Mouse (Mus musculus): ENCODE results near the gene Unc45a. TPM values are rescaled to one million over a fixed set of nuclear protein-coding genes. Genes with fewer than 3 reads are reported as not detected.
"Not testable (repeated sequence)": the region's sequence is repeated elsewhere in the genome, so short reads cannot be mapped to it uniquely, and the experiment has no call there.

Gene Unc45a
- total RNA-seq, 2 experiments from 2014 or later = 8.1 to 20.2 TPM

DNA sequence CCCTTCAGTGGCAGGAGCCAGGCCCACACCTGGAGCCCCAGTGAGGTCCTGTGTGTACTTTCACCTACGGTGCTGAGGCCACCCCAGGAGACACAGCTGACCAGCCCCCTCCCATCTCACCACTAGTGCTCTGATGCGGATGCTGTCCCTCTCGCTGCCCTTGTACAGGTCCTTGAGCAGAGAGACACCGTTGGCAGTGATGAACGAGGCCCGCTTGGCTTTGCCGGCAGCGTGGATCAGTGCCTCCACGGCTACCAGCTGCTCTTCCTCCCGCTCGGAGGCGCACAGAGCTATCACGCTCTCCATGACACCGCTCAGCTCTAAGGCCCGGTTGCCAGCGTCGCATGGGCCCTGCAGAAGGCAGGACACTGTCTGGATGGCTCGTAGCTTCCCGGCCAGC lies 9.4 kb downstream of the Unc45a start:
- no peak for ATAC-seq (replicated peaks; ENCODE audit: poor library complexity, severe bottlenecking)

GRCm38 (mm10) chr7:80330278-80330677 lies 10.5 kb downstream of the Unc45a start:
- no peak for ATAC-seq (replicated peaks; ENCODE audit: poor library complexity, severe bottlenecking)

- no peak for ATAC-seq (replicated peaks; ENCODE audit: poor library complexity, severe bottlenecking)
These were observed 14.7 kb downstream of the Unc45a start for GRCm38 (mm10) chr7:80326076-80326475.

DNA sequence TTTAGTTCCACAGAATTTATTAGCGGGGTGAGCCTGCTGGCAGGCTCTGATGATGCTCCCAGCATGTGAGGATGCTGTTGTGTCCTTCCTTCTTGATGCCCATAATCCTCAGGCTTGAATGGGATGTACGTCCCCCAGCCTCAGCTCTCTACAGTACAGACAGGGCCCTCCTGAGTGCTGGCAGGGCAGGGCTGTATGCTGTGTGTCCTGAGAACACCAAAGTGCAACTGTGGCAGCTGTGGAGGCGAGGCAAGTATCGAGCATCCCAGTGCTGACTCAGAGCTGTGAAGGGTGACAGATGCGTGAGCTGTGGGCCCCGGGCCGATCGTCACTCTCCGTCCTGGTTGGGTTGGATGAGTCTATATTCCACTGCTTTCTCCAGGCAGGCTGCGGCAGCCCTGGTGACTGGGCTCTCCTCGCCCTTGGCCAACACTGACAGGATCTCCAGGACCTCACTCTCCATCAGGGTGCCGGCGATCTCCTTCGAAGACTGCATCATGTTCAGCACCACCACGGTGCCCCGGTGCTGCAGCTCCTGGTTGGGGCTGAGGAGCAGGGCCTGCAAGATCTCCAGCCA lies 15.4 kb downstream of the Unc45a start:
- ATAC-seq (replicated peaks; ENCODE audit: poor library complexity, severe bottlenecking) = no peak

- not testable (repeated sequence) for ATAC-seq (replicated peaks; ENCODE audit: poor library complexity, severe bottlenecking)
These were observed 16.0 kb downstream of the Unc45a start for GRCm38 (mm10) chr7:80324816-80325119.

- ATAC-seq (replicated peaks; ENCODE audit: poor library complexity, severe bottlenecking) = peak; percentile 96
These were observed 16.6 kb downstream of the Unc45a start, which contains the start of gene Rccd1 for GRCm38 (mm10) chr7:80324043-80324815. Rccd1 (minus strand) TSS chr7:80324454.

DNA sequence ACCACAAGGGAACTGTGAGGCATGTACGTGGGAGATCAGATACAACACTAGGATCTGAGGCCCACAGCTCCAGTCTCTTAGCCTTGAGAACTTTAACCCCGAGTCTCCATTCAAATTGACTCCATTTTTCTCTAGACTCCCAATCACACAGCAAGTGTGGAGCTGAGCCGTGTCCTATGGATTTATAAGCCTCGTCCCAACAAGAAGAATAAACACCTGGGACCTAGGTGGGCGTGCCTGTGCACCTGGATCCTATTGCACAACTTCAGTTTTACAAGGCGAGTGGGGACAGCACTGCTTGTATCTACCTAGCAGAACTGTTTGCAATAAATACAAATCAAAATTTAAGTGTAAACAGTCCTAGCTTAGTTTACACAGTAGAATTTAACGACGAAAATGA lies 17.5 kb downstream of the Unc45a start:
- no peak for ATAC-seq (replicated peaks; ENCODE audit: poor library complexity, severe bottlenecking)

GRCm38 (mm10) chr7:80319846-80320496 lies 20.8 kb downstream of the Unc45a start:
- no peak for ATAC-seq (replicated peaks; ENCODE audit: poor library complexity, severe bottlenecking)

- ATAC-seq (replicated peaks; ENCODE audit: poor library complexity, severe bottlenecking) = no peak
These were observed 22.1 kb downstream of the Unc45a start for GRCm38 (mm10) chr7:80318670-80319069.

DNA sequence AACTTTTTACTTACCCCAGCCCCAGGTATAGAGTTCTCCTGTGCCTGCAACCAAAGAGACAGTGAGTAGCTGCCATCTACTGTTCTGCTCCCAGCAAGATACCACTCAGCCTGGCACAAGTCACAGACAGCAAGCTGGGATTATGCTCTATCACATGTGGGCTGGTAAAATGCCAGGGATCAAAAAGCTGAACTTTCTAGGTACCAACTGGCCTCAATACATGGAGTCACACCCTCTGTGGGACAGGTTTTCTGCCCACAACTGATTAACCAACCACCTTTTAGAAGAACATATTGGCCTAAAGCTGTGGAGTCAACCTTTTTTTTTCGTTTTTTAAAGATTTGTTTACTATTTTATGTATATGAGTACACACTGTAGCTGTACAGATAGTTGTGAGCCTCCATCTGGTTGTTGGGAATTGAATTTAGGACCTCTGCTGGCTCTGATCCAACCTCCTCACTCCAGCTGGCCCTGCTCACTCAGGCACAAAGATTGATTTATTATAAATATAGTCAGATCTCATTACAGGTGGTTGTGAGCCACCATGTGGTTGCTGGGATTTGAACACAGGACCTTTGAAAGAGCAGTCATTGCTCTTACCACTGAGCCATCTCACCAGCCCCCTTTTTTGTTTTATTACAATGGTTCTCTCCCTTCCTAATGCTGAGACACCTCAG lies 23.2 kb downstream of the Unc45a start:
- ATAC-seq (replicated peaks; ENCODE audit: poor library complexity, severe bottlenecking) = no peak

DNA sequence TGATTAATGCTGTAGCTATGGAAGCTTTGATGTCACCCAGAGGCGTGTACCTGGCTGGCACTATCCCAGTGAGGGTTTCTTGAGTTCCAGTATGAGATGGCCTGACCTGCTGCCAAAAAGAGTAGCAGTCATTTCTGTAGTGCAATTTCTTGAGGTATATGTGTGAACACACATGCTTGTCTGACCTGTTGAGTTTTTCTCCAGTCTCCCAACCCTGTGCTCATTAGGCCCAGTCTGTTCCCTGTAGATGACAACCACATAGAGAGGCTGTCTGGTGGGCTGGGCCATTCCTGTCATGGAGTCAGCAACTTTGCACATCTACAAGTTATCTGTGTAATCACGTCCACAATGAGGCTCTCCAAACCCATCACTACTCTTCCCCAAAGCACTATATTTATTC lies 25.1 kb downstream of the Unc45a start:
- no peak for ATAC-seq (replicated peaks; ENCODE audit: poor library complexity, severe bottlenecking)

- no peak for ATAC-seq (replicated peaks; ENCODE audit: poor library complexity, severe bottlenecking)
These were observed 30.0 kb downstream of the Unc45a start for GRCm38 (mm10) chr7:80310771-80311170.

DNA sequence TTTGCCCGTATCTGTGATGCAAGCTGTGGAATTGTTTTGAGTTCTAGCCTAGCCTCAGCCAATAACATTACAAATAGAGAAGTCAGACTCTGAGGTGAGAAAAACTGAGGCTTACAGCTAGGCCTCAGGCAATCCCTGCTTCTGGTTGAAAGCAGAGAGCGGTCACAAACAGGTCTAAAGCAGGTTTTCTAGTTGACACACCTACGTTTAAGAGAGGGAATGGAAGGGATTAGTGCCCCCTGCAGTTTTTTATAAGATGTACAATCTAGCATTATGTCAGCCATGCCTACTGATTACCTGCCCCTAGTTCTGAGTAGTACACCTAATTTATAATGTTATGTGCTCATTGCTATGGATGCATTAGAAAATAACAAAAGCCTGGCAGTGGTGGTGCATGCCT lies 33.0 kb downstream of the Unc45a start:
- no peak for ATAC-seq (replicated peaks; ENCODE audit: poor library complexity, severe bottlenecking)

GRCm38 (mm10) chr7:80301522-80301921 lies 39.3 kb downstream of the Unc45a start:
- no peak for ATAC-seq (replicated peaks; ENCODE audit: poor library complexity, severe bottlenecking)

DNA sequence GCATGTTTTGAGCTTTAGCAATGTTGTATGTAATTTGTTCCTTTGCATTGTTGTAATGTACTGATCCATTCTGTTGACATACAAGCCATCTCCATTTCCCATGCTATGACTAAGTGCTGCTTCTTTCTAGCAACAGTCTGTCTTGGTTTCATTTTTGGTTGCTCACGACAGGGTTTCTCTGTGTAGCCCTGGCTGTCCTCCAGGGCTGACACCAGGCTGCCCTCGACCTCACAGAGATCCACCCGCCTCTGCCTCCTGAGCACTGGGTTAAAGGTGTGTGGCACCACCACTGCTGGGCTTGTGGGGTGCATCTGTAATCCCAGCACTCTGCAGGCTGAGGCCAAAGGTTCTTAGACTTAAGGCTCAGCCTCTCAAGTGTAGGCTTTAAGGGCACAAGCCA lies 41.2 kb downstream of the Unc45a start:
- ATAC-seq (replicated peaks; ENCODE audit: poor library complexity, severe bottlenecking) = no peak

- no peak for ATAC-seq (replicated peaks; ENCODE audit: poor library complexity, severe bottlenecking)
These were observed 42.1 kb downstream of the Unc45a start for GRCm38 (mm10) chr7:80298754-80299153.

DNA sequence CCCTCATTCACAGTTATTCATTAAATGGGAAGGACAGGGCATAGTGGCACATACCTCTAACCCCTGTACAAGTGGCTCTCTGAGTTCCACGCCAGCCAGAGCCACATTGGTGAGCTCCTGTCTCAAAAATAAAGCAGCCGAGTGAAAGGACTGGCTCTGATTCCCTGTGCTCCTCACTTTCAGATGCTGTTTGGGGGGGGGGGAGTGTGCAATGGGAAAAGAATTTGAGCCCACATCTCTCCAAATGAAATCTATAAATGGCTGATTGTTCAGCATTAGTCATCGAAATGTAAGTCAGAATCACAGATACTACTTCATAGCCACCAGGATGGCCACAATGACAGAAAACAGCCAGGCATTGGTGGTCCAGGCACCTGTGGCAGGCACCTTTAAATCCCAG lies 43.8 kb downstream of the Unc45a start:
- ATAC-seq (replicated peaks; ENCODE audit: poor library complexity, severe bottlenecking) = no peak

- no peak for ATAC-seq (replicated peaks; ENCODE audit: poor library complexity, severe bottlenecking)
These were observed 44.3 kb downstream of the Unc45a start for GRCm38 (mm10) chr7:80296462-80296861.

GRCm38 (mm10) chr7:80294764-80295648 lies 45.8 kb downstream of the Unc45a start:
- ATAC-seq (replicated peaks; ENCODE audit: poor library complexity, severe bottlenecking) = peak; percentile 32

- ATAC-seq (replicated peaks; ENCODE audit: poor library complexity, severe bottlenecking) = peak; percentile 99
These were observed 46.6 kb downstream of the Unc45a start, which contains the start of gene Prc1 for GRCm38 (mm10) chr7:80294062-80294763. Prc1 (plus strand) TSS chr7:80294450.

Data from granulocyte monocyte progenitor cell, adult 5-6 weeks (primary cell).